ENCODE assay signal across 7 mouse cellular contexts in the genomic region with DNA sequence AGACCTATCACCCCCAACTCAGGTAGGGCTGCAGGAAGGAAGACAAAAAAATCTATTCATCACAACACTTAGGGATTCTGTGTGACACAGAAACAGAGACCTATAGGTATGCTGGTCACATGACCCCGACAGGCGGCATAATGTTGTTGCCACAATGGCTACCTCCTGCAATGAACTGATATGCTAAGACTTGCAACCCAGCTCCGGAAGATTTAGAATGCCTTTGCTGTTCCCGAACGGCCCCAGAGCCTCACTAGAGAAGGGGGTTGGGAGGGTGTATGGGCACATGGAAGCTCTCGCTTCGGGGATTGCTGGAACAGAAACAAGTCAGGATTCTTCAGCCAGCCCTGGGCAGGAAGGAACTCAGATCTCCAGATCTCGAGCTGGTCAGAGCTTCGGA. TPM values are rescaled to one million over a fixed set of nuclear protein-coding genes. Genes with fewer than 3 reads are reported as not detected.
A peak's percentile ranks its signal among the peaks of the same experiment; 100 is the strongest.
DNase-seq lines count a peak whose midpoint lies in the region; ATAC-seq and TF ChIP-seq lines count a peak whose summit lies in the region.

No protein-coding gene starts in this region.

- H3K36me3 ChIP-seq in heart, embryonic 16.5 days (ENCODE audit: control insufficient read depth, insufficient read depth), result no peaks in the 10 kb centered on the region
- no peaks in the 10 kb centered on the region for H3K36me3 ChIP-seq in liver, embryonic 16.5 days (ENCODE audit: control insufficient read depth, insufficient read depth)
- H3K36me3 ChIP-seq in splenic B cell, adult 2 months (ENCODE audit: control insufficient read depth, insufficient read depth, low read length, poor library complexity, severe bottlenecking), result no peaks in the 10 kb centered on the region

- H3K27ac ChIP-seq in heart, embryonic 16.5 days (ENCODE audit: low read length), result no peak overlapping the region
- H3K27ac ChIP-seq in liver, embryonic 16.5 days (ENCODE audit: low read length), result no peak overlapping the region

- intact Hi-C loops in left cerebral cortex, postnatal 14 days (cut with DNase I), result no loop called here
- intact Hi-C loops in left cerebral cortex, postnatal 10 days (cut with DNase I), result no loop called here

- WGBS in heart, embryonic 16.5 days, result 6% methylated on average over 9 of the region's 9 CpGs
- under 1% methylated on average over 9 of the region's 9 CpGs for WGBS in liver, embryonic 16.5 days (ENCODE audit: insufficient replicate concordance)

- peak overlapping the region; percentile 72 for H3K4me2 ChIP-seq in heart, embryonic 16.5 days (ENCODE audit: low read depth, low read length)
- peak overlapping the region; percentile 60 for H3K4me2 ChIP-seq in liver, embryonic 16.5 days (ENCODE audit: low read depth, low read length)

- no peak for TF ChIP-seq POLR2A in brain, embryonic 14.5 days (IDR thresholded peaks at IDR 0.05; ENCODE audit: borderline replicate concordance, extremely low read depth, insufficient read depth, insufficient read length, poor library complexity, severe bottlenecking)

- peak overlapping the region; percentile 73 for H3K9ac ChIP-seq in heart, embryonic 16.5 days (ENCODE audit: low read length)
- H3K9ac ChIP-seq in liver, embryonic 16.5 days (ENCODE audit: low read depth, low read length), result no peak overlapping the region

- H3K9me3 ChIP-seq in heart, embryonic 16.5 days (replicated peaks; ENCODE audit: control insufficient read depth, low read length), result no peaks in the 10 kb centered on the region
- no peaks in the 10 kb centered on the region for H3K9me3 ChIP-seq in liver, embryonic 16.5 days (replicated peaks; ENCODE audit: control insufficient read depth, low read length)

- DNase-seq in left cerebral cortex, postnatal 14 days (ENCODE audit: low spot score in 2 of 2), result peak; percentile 27 to 39
- DNase-seq in left cerebral cortex, postnatal 10 days (ENCODE audit: extremely low spot score in 1 of 2, low spot score in 2 of 2), result no peak
- DNase-seq in brain, embryonic 14.5 days (ENCODE audit: low read depth), result peak; percentile 56
- peak; percentile 35 for DNase-seq in splenic B cell, adult 2 months (ENCODE audit: low read depth, low spot score)
- DNase-seq in ovary, postnatal 36 days (ENCODE audit: low spot score), result no peak

- no peak for ATAC-seq in heart, embryonic 16.5 days (replicated peaks; ENCODE audit: extremely low read depth, insufficient read depth, low FRiP score)
- no peak for ATAC-seq in liver, embryonic 16.5 days (ENCODE audit: low read depth)

- peak overlapping the region; percentile 57 for H3K4me3 ChIP-seq in heart, embryonic 16.5 days (ENCODE audit: low read length)
- peak overlapping the region; percentile 31 for H3K4me3 ChIP-seq in liver, embryonic 16.5 days (ENCODE audit: low read depth, low read length)

- peaks cover 14% of the 10 kb centered on the region for H3K27me3 ChIP-seq in heart, embryonic 16.5 days (ENCODE audit: control insufficient read depth, insufficient read depth, low read length)
- H3K27me3 ChIP-seq in liver, embryonic 16.5 days (ENCODE audit: control insufficient read depth, insufficient read depth, low read depth, low read length), result peaks cover 46% of the 10 kb centered on the region
- H3K27me3 ChIP-seq in splenic B cell, adult 2 months (ENCODE audit: control insufficient read depth, insufficient read depth, low read length, poor library complexity, severe bottlenecking), result no peaks in the 10 kb centered on the region

- TF ChIP-seq CTCF in brain, embryonic 14.5 days (IDR thresholded peaks at IDR 0.05; ENCODE audit: borderline replicate concordance, extremely low read depth, insufficient read depth, insufficient read length), result no peak

- H3K4me1 ChIP-seq in heart, embryonic 16.5 days (ENCODE audit: control insufficient read depth, insufficient read depth, low read length), result peaks cover 8% of the 10 kb centered on the region
- no peaks in the 10 kb centered on the region; the same call in 1 of the 2 replicates for H3K4me1 ChIP-seq in liver, embryonic 16.5 days (ENCODE audit: control insufficient read depth, low read depth, low read length)

RNA-seq across cellular contexts. Expression of a gene that starts 55.5 kb away (rescaled TPM):
- total RNA-seq in left cerebral cortex, postnatal 14 days (2021), result 10 to 100 TPM; 56.5 to 57.5 TPM
- 10 to 100 TPM; 63.5 to 71.0 TPM for total RNA-seq in left cerebral cortex, postnatal 10 days (2021)
- 54.3 and 82.0 TPM in 2 replicates for polyA plus RNA-seq in brain, embryonic 14.5 days (2012; rRNA removed)
- polyA plus RNA-seq in heart, embryonic 16.5 days (2015; fragmentation: Nextera tagmentation; extraction: Ambion mirVana), result 6.1 and 6.5 TPM in 2 replicates
- polyA plus RNA-seq in liver, embryonic 16.5 days (2015; fragmentation: Nextera tagmentation; extraction: Ambion mirVana), result 2.1 and 2.4 TPM in 2 replicates

Comparison
In these comparisons a context has a peak if more than half of its experiments do, and no peak if none do; other contexts are left out.
1. DNase-seq: peak in left cerebral cortex, postnatal 14 days (2 of 2), brain, embryonic 14.5 days (single experiment) and splenic B cell, adult 2 months (single experiment); none in left cerebral cortex, postnatal 10 days (0 of 2) and ovary, postnatal 36 days (single experiment).